ENCODE assay signal across 13 mouse cellular contexts in genomic region chr11:97333896-97334295, GRCm38 (mm10). TPM values are rescaled to one million over a fixed set of nuclear protein-coding genes. Genes with fewer than 3 reads are reported as not detected.
"Had no signal": no experiment of that assay in that cellular context is flagged by ENCODE, and none has a peak within 500 bp of the region (broad histone marks: within the 10 kb centered on the region; RNA-seq: fewer than 3 reads in every experiment).

No protein-coding gene starts in this region.

- H3K9ac ChIP-seq: kidney, embryonic 15.5 days; limb, embryonic 12.5 days; limb, embryonic 15.5 days; liver, embryonic 14.5 days; liver, postnatal 0 days; lung, embryonic 14.5 days; midbrain, embryonic 13.5 days had no signal

- DNase-seq: kidney, postnatal 10 days; left cerebral cortex, postnatal 4 days; liver, postnatal 0 days; lung, embryonic 14.5 days; thymus, postnatal 25 days had no signal

- H3K4me3 ChIP-seq: kidney, embryonic 15.5 days; limb, embryonic 12.5 days; limb, embryonic 15.5 days; midbrain, embryonic 13.5 days had no signal

- H3K9me3 ChIP-seq: kidney, embryonic 15.5 days; limb, embryonic 12.5 days; limb, embryonic 15.5 days; midbrain, embryonic 13.5 days had no signal

- H3K27ac ChIP-seq: kidney, embryonic 15.5 days; limb, embryonic 12.5 days; limb, embryonic 15.5 days; liver, embryonic 14.5 days; macrophage; midbrain, embryonic 13.5 days had no signal

- H3K27me3 ChIP-seq: kidney, embryonic 15.5 days; limb, embryonic 15.5 days had no signal

- ATAC-seq: intestine, postnatal 0 days; midbrain, embryonic 13.5 days had no signal

- H3K4me2 ChIP-seq: kidney, embryonic 15.5 days; limb, embryonic 12.5 days; limb, embryonic 15.5 days; liver, embryonic 11.5 days; lung, embryonic 14.5 days; midbrain, embryonic 13.5 days had no signal

RNA-seq across cellular contexts. Expression of gene Gpr179, which starts 18.0 kb away (rescaled TPM):
- polyA plus RNA-seq: liver, postnatal 0 days had no signal
